Mouse (Mus musculus): ENCODE measurements at regions not wholly inside any gene's neighbourhood (a gene's known extent, or its start where the extent isn't known, plus 50 kb on each side); places are given as distances from the start of the nearest gene placed in this dataset.

GRCm38 (mm10) chr9:111869801-111870382 lies 179.7 kb upstream of the Stac start:
- H3K9me3 ChIP-seq (ENCODE audit: control insufficient read depth, low read length), result no peaks in the 10 kb centered on the region
- no peaks in the 10 kb centered on the region for H3K4me1 ChIP-seq (replicated peaks; ENCODE audit: control insufficient read depth, insufficient read depth, low read length)
- no peaks in the 10 kb centered on the region for H3K36me3 ChIP-seq (ENCODE audit: control insufficient read depth, insufficient read depth, low read length)
- H3K27me3 ChIP-seq (ENCODE audit: control insufficient read depth, insufficient read depth, low read length), result no peaks in the 10 kb centered on the region
- H3K9ac ChIP-seq (ENCODE audit: low read length), result no peak overlapping the region
- H3K4me3 ChIP-seq (ENCODE audit: low read depth, low read length), result no peak overlapping the region
- no peak overlapping the region for H3K4me2 ChIP-seq (ENCODE audit: low read depth, low read length, severe bottlenecking)
- no peak for DNase-seq (ENCODE audit: low spot score)
- 81% methylated on average over 4 of the region's 4 CpGs for WGBS
- no peak for ATAC-seq (replicated peaks; ENCODE audit: low FRiP score)
- no peak overlapping the region for H3K27ac ChIP-seq (ENCODE audit: low read depth, low read length)

- Histone ChIP-seq H3K9ac (ENCODE audit: low read length) (no peak overlapping the region), H3K4me3 (ENCODE audit: low read depth, low read length) (no peak overlapping the region), H3K4me2 (ENCODE audit: low read depth, low read length, severe bottlenecking) (no peak overlapping the region), H3K4me1 (replicated peaks; ENCODE audit: control insufficient read depth, insufficient read depth, low read length) (no peaks in the 10 kb centered on the region), H3K36me3 (ENCODE audit: control insufficient read depth, insufficient read depth, low read length) (no peaks in the 10 kb centered on the region), H3K27ac (ENCODE audit: low read depth, low read length) (no peak overlapping the region), H3K27me3 (ENCODE audit: control insufficient read depth, insufficient read depth, low read length) (no peaks in the 10 kb centered on the region), H3K9me3 (ENCODE audit: control insufficient read depth, low read length) (no peaks in the 10 kb centered on the region)
- ATAC-seq (replicated peaks; ENCODE audit: low FRiP score) (no peak), DNase-seq (ENCODE audit: low spot score) (no peak)
- WGBS, result 74% methylated on average over 2 of the region's 2 CpGs
These were observed 167.9 kb upstream of the Stac start for GRCm38 (mm10) chr9:111858051-111858450.

GRCm38 (mm10) chr9:111854976-111855375 lies 164.8 kb upstream of the Stac start:
- Histone ChIP-seq H3K27me3 (ENCODE audit: control insufficient read depth, insufficient read depth, low read length) (no peaks in the 10 kb centered on the region), H3K36me3 (ENCODE audit: control insufficient read depth, insufficient read depth, low read length) (no peaks in the 10 kb centered on the region), H3K4me2 (ENCODE audit: low read depth, low read length, severe bottlenecking) (no peak overlapping the region), H3K9ac (ENCODE audit: low read length) (no peak overlapping the region), H3K27ac (ENCODE audit: low read depth, low read length) (no peak overlapping the region), H3K9me3 (ENCODE audit: control insufficient read depth, low read length) (no peaks in the 10 kb centered on the region), H3K4me3 (ENCODE audit: low read depth, low read length) (no peak overlapping the region), H3K4me1 (replicated peaks; ENCODE audit: control insufficient read depth, insufficient read depth, low read length) (no peaks in the 10 kb centered on the region)
- DNase-seq (ENCODE audit: low spot score) (no peak), ATAC-seq (replicated peaks; ENCODE audit: low FRiP score) (no peak)
- WGBS, result 79% methylated on average over 7 of the region's 7 CpGs

- 93% methylated on average over 10 of the region's 10 CpGs for WGBS
- Histone ChIP-seq H3K36me3 (ENCODE audit: control insufficient read depth, insufficient read depth, low read length) (no peaks in the 10 kb centered on the region), H3K27me3 (ENCODE audit: control insufficient read depth, insufficient read depth, low read length) (no peaks in the 10 kb centered on the region)
These were observed 156.2 kb upstream of the Stac start for GRCm38 (mm10) chr9:111846366-111846765.

GRCm38 (mm10) chr9:111841151-111841550 lies 151.0 kb upstream of the Stac start:
- H3K9ac ChIP-seq (ENCODE audit: low read length), result no peak overlapping the region
- no peak for DNase-seq (ENCODE audit: low spot score)
- no peaks in the 10 kb centered on the region for H3K36me3 ChIP-seq (ENCODE audit: control insufficient read depth, insufficient read depth, low read length)
- H3K4me3 ChIP-seq (ENCODE audit: low read depth, low read length), result no peak overlapping the region
- no peaks in the 10 kb centered on the region for H3K9me3 ChIP-seq (ENCODE audit: control insufficient read depth, low read length)
- H3K4me2 ChIP-seq (ENCODE audit: low read depth, low read length, severe bottlenecking), result no peak overlapping the region
- no peak overlapping the region for H3K27ac ChIP-seq (ENCODE audit: low read depth, low read length)
- 88% methylated on average over 6 of the region's 6 CpGs for WGBS
- H3K27me3 ChIP-seq (ENCODE audit: control insufficient read depth, insufficient read depth, low read length), result no peaks in the 10 kb centered on the region
- ATAC-seq (replicated peaks; ENCODE audit: low FRiP score), result no peak
- H3K4me1 ChIP-seq (replicated peaks; ENCODE audit: control insufficient read depth, insufficient read depth, low read length), result no peaks in the 10 kb centered on the region

More at GRCm38 (mm10) chr9:111846366-111846765, 156.2 kb upstream of the Stac start:
- Histone ChIP-seq H3K4me2 (ENCODE audit: low read depth, low read length, severe bottlenecking) (no peak overlapping the region), H3K27ac (ENCODE audit: low read depth, low read length) (no peak overlapping the region), H3K9me3 (ENCODE audit: control insufficient read depth, low read length) (no peaks in the 10 kb centered on the region), H3K4me3 (ENCODE audit: low read depth, low read length) (no peak overlapping the region), H3K9ac (ENCODE audit: low read length) (no peak overlapping the region), H3K4me1 (replicated peaks; ENCODE audit: control insufficient read depth, insufficient read depth, low read length) (no peaks in the 10 kb centered on the region)
- ATAC-seq (replicated peaks; ENCODE audit: low FRiP score) (no peak), DNase-seq (ENCODE audit: low spot score) (no peak)

GRCm38 (mm10) chr9:111838069-111838820 lies 148.1 kb upstream of the Stac start:
- Histone ChIP-seq H3K4me1 (replicated peaks; ENCODE audit: control insufficient read depth, insufficient read depth, low read length) (no peaks in the 10 kb centered on the region), H3K9me3 (ENCODE audit: control insufficient read depth, low read length) (no peaks in the 10 kb centered on the region), H3K27me3 (ENCODE audit: control insufficient read depth, insufficient read depth, low read length) (no peaks in the 10 kb centered on the region), H3K9ac (ENCODE audit: low read length) (no peak overlapping the region), H3K27ac (ENCODE audit: low read depth, low read length) (no peak overlapping the region), H3K4me2 (ENCODE audit: low read depth, low read length, severe bottlenecking) (no peak overlapping the region), H3K36me3 (ENCODE audit: control insufficient read depth, insufficient read depth, low read length) (no peaks in the 10 kb centered on the region), H3K4me3 (ENCODE audit: low read depth, low read length) (no peak overlapping the region)
- DNase-seq (ENCODE audit: low spot score), result no peak
- ATAC-seq (replicated peaks; ENCODE audit: low FRiP score), result no peak
- 79% methylated on average over 7 of the region's 7 CpGs for WGBS

GRCm38 (mm10) chr9:111822094-111822493 lies 131.9 kb upstream of the Stac start:
- WGBS, result 97% methylated on average over 1 of the region's 1 CpGs
- DNase-seq (ENCODE audit: low spot score), result no peak
- no peak overlapping the region for H3K4me2 ChIP-seq (ENCODE audit: low read depth, low read length, severe bottlenecking)

GRCm38 (mm10) chr9:111817461-111817860 lies 127.3 kb upstream of the Stac start:
- Histone ChIP-seq H3K4me3 (ENCODE audit: low read depth, low read length) (no peak overlapping the region), H3K27me3 (ENCODE audit: control insufficient read depth, insufficient read depth, low read length) (no peaks in the 10 kb centered on the region), H3K4me2 (ENCODE audit: low read depth, low read length, severe bottlenecking) (no peak overlapping the region), H3K4me1 (replicated peaks; ENCODE audit: control insufficient read depth, insufficient read depth, low read length) (no peaks in the 10 kb centered on the region), H3K9me3 (ENCODE audit: control insufficient read depth, low read length) (no peaks in the 10 kb centered on the region), H3K27ac (ENCODE audit: low read depth, low read length) (no peak overlapping the region), H3K9ac (ENCODE audit: low read length) (no peak overlapping the region), H3K36me3 (ENCODE audit: control insufficient read depth, insufficient read depth, low read length) (no peaks in the 10 kb centered on the region)
- WGBS, result 78% methylated on average over 4 of the region's 4 CpGs
- no peak for ATAC-seq (replicated peaks; ENCODE audit: low FRiP score)
- no peak for DNase-seq (ENCODE audit: low spot score)

More at GRCm38 (mm10) chr9:111822094-111822493, 131.9 kb upstream of the Stac start:
- Histone ChIP-seq H3K36me3 (ENCODE audit: control insufficient read depth, insufficient read depth, low read length) (no peaks in the 10 kb centered on the region), H3K9ac (ENCODE audit: low read length) (no peak overlapping the region), H3K9me3 (ENCODE audit: control insufficient read depth, low read length) (no peaks in the 10 kb centered on the region), H3K4me1 (replicated peaks; ENCODE audit: control insufficient read depth, insufficient read depth, low read length) (no peaks in the 10 kb centered on the region), H3K27ac (ENCODE audit: low read depth, low read length) (no peak overlapping the region), H3K27me3 (ENCODE audit: control insufficient read depth, insufficient read depth, low read length) (no peaks in the 10 kb centered on the region), H3K4me3 (ENCODE audit: low read depth, low read length) (no peak overlapping the region)
- no peak for ATAC-seq (replicated peaks; ENCODE audit: low FRiP score)

GRCm38 (mm10) chr9:111804931-111805330 lies 114.8 kb upstream of the Stac start:
- no peak overlapping the region for H3K9ac ChIP-seq (ENCODE audit: low read length)
- H3K4me1 ChIP-seq (replicated peaks; ENCODE audit: control insufficient read depth, insufficient read depth, low read length), result no peaks in the 10 kb centered on the region
- no peak overlapping the region for H3K27ac ChIP-seq (ENCODE audit: low read depth, low read length)
- no peaks in the 10 kb centered on the region for H3K9me3 ChIP-seq (ENCODE audit: control insufficient read depth, low read length)
- H3K4me3 ChIP-seq (ENCODE audit: low read depth, low read length), result no peak overlapping the region
- H3K36me3 ChIP-seq (ENCODE audit: control insufficient read depth, insufficient read depth, low read length), result no peaks in the 10 kb centered on the region
- no peaks in the 10 kb centered on the region for H3K27me3 ChIP-seq (ENCODE audit: control insufficient read depth, insufficient read depth, low read length)
- WGBS, result 87% methylated on average over 6 of the region's 6 CpGs
- no peak for ATAC-seq (replicated peaks; ENCODE audit: low FRiP score)
- DNase-seq (ENCODE audit: low spot score), result no peak
- no peak overlapping the region for H3K4me2 ChIP-seq (ENCODE audit: low read depth, low read length, severe bottlenecking)
